Mouse (Mus musculus): ENCODE results near the gene Grip2. TPM values are rescaled to one million over a fixed set of nuclear protein-coding genes. Genes with fewer than 3 reads are reported as not detected.

The Grip2 gene
- total and polyA plus RNA-seq, 3 experiments, result 0.07 TPM; not detected in 2

GRCm38 (mm10) chr6:91718603-91719002, 108.4 kb downstream of the Grip2 start:
- in situ Hi-C loops (cut with MboI; ENCODE audit: low pct_ligation_motif_present, low pct_unique_long_range_greater_than_20kb, low sequenced_read_pairs), result no loop called here
- Histone ChIP-seq H3K4me2 (ENCODE audit: insufficient read depth, low read depth, poor library complexity, severe bottlenecking) (no peak overlapping the region), H3K4me3 (replicated peaks in 1 of 3; ENCODE audit: low read depth in 2 of 3, low read length in 2 of 3, poor library complexity in 1 of 3) (no peak overlapping the region), H3K27ac (ENCODE audit: insufficient read depth, low read depth) (no peak overlapping the region), H3K9me3 (replicated peaks; ENCODE audit: low read length) (no peaks in the 10 kb centered on the region), H3K36me3 (replicated peaks in 1 of 2; ENCODE audit: control insufficient read depth in 1 of 2, insufficient read depth in 1 of 2, low read length in 1 of 2) (peaks cover 6 to 83% of the 10 kb centered on the region in 2 experiments), H3K4me1 (ENCODE audit: control insufficient read depth in 1 of 2, insufficient read depth in 2 of 2) (peaks cover 2 to 26% of the 10 kb centered on the region in 2 experiments; a peak in 2 of 4 replicates), H3K27me3 (replicated peaks) (no peaks in the 10 kb centered on the region), H3K79me2 (replicated peaks; ENCODE audit: control insufficient read depth, extremely low read depth, insufficient read depth, poor library complexity, severe bottlenecking) (no peaks in the 10 kb centered on the region), H3K9ac (ENCODE audit: insufficient read depth, low read depth) (no peak overlapping the region)
- DNase-seq (ENCODE audit: extremely low read depth), result no peak
- dilution Hi-C loops (cut with MboI; ENCODE audit: extremely low pct_ligation_motif_present, extremely low pct_unique_long_range_greater_than_20kb, low sequenced_read_pairs), result no loop called here
- no peak for TF ChIP-seq JUN (IDR thresholded peaks at IDR 0.05; ENCODE audit: insufficient read depth, low read depth, low read length)
- no peak for TF ChIP-seq IRF4 (IDR thresholded peaks at IDR 0.05; ENCODE audit: low read depth, low read length)
- TF ChIP-seq ELF1 (IDR thresholded peaks at IDR 0.05; ENCODE audit: low read depth, low read length), result no peak
- TF ChIP-seq ZKSCAN1 (IDR thresholded peaks at IDR 0.05; ENCODE audit: borderline replicate concordance, low read depth, low read length), result no peak
- TF ChIP-seq POLR2A (IDR thresholded peaks at IDR 0.05; ENCODE audit: low read depth, low read length), result no peak
- TF ChIP-seq TCF12 (IDR thresholded peaks at IDR 0.05; ENCODE audit: low read depth, low read length), result no peak
- no peak for TF ChIP-seq SMC3 (IDR thresholded peaks at IDR 0.05; ENCODE audit: low read depth, low read length)
- TF ChIP-seq PAX5 (IDR thresholded peaks at IDR 0.05; ENCODE audit: low read length), result no peak
- TF ChIP-seq RAD21 (IDR thresholded peaks at IDR 0.05; ENCODE audit: low read depth, low read length), result no peak
- no peak for TF ChIP-seq GABPA (IDR thresholded peaks at IDR 0.05; ENCODE audit: insufficient replicate concordance, low read depth, low read length)
- no peak for TF ChIP-seq ZNF384 (IDR thresholded peaks at IDR 0.05; ENCODE audit: low read depth, low read length)
- no peak for TF ChIP-seq NRF1 (IDR thresholded peaks at IDR 0.05; ENCODE audit: low read depth, low read length)
- no peak for TF ChIP-seq RCOR1 (conservative IDR thresholded peaks at IDR 0.05; ENCODE audit: low read depth, low read length)
- no peak for TF ChIP-seq USF1 (IDR thresholded peaks at IDR 0.05; ENCODE audit: low read depth, low read length)
- TF ChIP-seq TBP (conservative IDR thresholded peaks at IDR 0.05; ENCODE audit: low read depth, low read length), result no peak
- TF ChIP-seq CHD2 (IDR thresholded peaks at IDR 0.05; ENCODE audit: low read length), result no peak
- TF ChIP-seq MAZ (IDR thresholded peaks at IDR 0.05; ENCODE audit: low read depth, low read length), result no peak
- no peak for TF ChIP-seq MAX (IDR thresholded peaks at IDR 0.05; ENCODE audit: low read length)
- TF ChIP-seq BHLHE40 (IDR thresholded peaks at IDR 0.05; ENCODE audit: low read depth, low read length), result no peak

GRCm38 (mm10) chr6:91718067-91718466, 109.0 kb downstream of the Grip2 start:
- Histone ChIP-seq H3K9ac (ENCODE audit: insufficient read depth, low read depth) (no peak overlapping the region), H3K4me3 (replicated peaks in 1 of 3; ENCODE audit: low read depth in 2 of 3, low read length in 2 of 3, poor library complexity in 1 of 3) (no peak overlapping the region), H3K4me2 (ENCODE audit: insufficient read depth, low read depth, poor library complexity, severe bottlenecking) (no peak overlapping the region), H3K27ac (ENCODE audit: insufficient read depth, low read depth) (no peak overlapping the region), H3K36me3 (replicated peaks in 1 of 2; ENCODE audit: control insufficient read depth in 1 of 2, insufficient read depth in 1 of 2, low read length in 1 of 2) (peaks cover under 1 to 78% of the 10 kb centered on the region in 2 experiments), H3K27me3 (replicated peaks) (no peaks in the 10 kb centered on the region), H3K9me3 (replicated peaks; ENCODE audit: low read length) (no peaks in the 10 kb centered on the region), H3K4me1 (ENCODE audit: control insufficient read depth in 1 of 2, insufficient read depth in 2 of 2) (peaks cover 5 to 31% of the 10 kb centered on the region in 2 experiments), H3K79me2 (replicated peaks; ENCODE audit: control insufficient read depth, extremely low read depth, insufficient read depth, poor library complexity, severe bottlenecking) (no peaks in the 10 kb centered on the region)
- dilution Hi-C loops (cut with MboI; ENCODE audit: extremely low pct_ligation_motif_present, extremely low pct_unique_long_range_greater_than_20kb, low sequenced_read_pairs) (no loop called here), in situ Hi-C loops (cut with MboI; ENCODE audit: low pct_ligation_motif_present, low pct_unique_long_range_greater_than_20kb, low sequenced_read_pairs) (no loop called here)
- DNase-seq (ENCODE audit: extremely low read depth), result no peak
- TF ChIP-seq JUND (conservative IDR thresholded peaks at IDR 0.05; ENCODE audit: low read depth, low read length) (no peak), RCOR1 (conservative IDR thresholded peaks at IDR 0.05; ENCODE audit: low read depth, low read length) (no peak), CHD2 (IDR thresholded peaks at IDR 0.05; ENCODE audit: low read length) (no peak), NRF1 (IDR thresholded peaks at IDR 0.05; ENCODE audit: low read depth, low read length) (no peak), CTCF (conservative IDR thresholded peaks at IDR 0.05 in 1 of 2, IDR thresholded peaks at IDR 0.05 in 1 of 2; ENCODE audit: low read depth in 2 of 2, low read length in 2 of 2) (no peak), HCFC1 (IDR thresholded peaks at IDR 0.05; ENCODE audit: low read depth, low read length) (no peak), IRF4 (IDR thresholded peaks at IDR 0.05; ENCODE audit: low read depth, low read length) (no peak), BHLHE40 (IDR thresholded peaks at IDR 0.05; ENCODE audit: low read depth, low read length) (no peak), PAX5 (IDR thresholded peaks at IDR 0.05; ENCODE audit: low read length) (no peak), ZC3H11A (IDR thresholded peaks at IDR 0.05; ENCODE audit: low read depth, low read length) (no peak)

Measured in CH12.LX (cell line).